Mouse (Mus musculus): Measurements from ENCODE around the gene Tmem89. TPM values are rescaled to one million over a fixed set of nuclear protein-coding genes. Genes with fewer than 3 reads are reported as not detected.

Gene Tmem89
- total RNA-seq, 4 experiments from 2014 or later: 0.78 TPM; not detected in 3

Other genes starting within 250 kb of the Tmem89 start
- gene Prkar2a, start 225.3 kb upstream of the Tmem89 start, total RNA-seq (2022): 10 to 100 TPM; 41.1 to 58.2 (median 50.9) TPM
- gene Ip6k2, start 130.8 kb upstream of the Tmem89 start, total RNA-seq (2022): 100 to 1,000 TPM; 195 to 221 (median 213) TPM
- 10 to 100 TPM; 70.0 to 74.4 (median 73.5) TPM for gene Nckipsd, start 106.3 kb upstream of the Tmem89 start, total RNA-seq (2022)
- gene Celsr3, start 88.3 kb upstream of the Tmem89 start, total RNA-seq (2022): 10 to 100 TPM; 52.5 to 77.9 (median 69.6) TPM
- gene Slc26a6, start 61.3 kb upstream of the Tmem89 start, total RNA-seq (2022): 10 to 100 TPM; 17.0 to 22.2 (median 20.2) TPM
- gene Uqcrc1, start 22.0 kb downstream of the Tmem89 start, total RNA-seq (2022): 100 to 1,000 TPM; 343 to 352 (median 351) TPM
- gene Col7a1, start 39.0 kb downstream of the Tmem89 start, total RNA-seq (2022): 1 to 10 TPM; 1.9 to 4.3 (median 3.9) TPM
- under 1 TPM in 2 of 4 experiments, not detected in 2; 0.45 to 0.55 TPM for gene Ucn2, start 71.4 kb downstream of the Tmem89 start, total RNA-seq (2022)
- gene Pfkfb4, start 77.2 kb downstream of the Tmem89 start, total RNA-seq (2022): 10 to 100 TPM; 11.5 to 15.8 (median 15.4) TPM
- 10 to 100 TPM; 56.6 to 94.6 (median 77.2) TPM for gene Shisa5, start 123.9 kb downstream of the Tmem89 start, total RNA-seq (2022)
- gene Trex1, start 145.1 kb downstream of the Tmem89 start, total RNA-seq (2022): 10 to 100 TPM; 13.7 to 18.3 (median 16.4) TPM
- gene Atrip, start 159.5 kb downstream of the Tmem89 start, total RNA-seq (2022): 10 to 100 TPM; 26.3 to 31.2 (median 28.3) TPM
- gene Ccdc51, start 167.9 kb downstream of the Tmem89 start, total RNA-seq (2022): 1 to 10 TPM; 7.8 to 9.2 (median 8.9) TPM
- gene Tma7, start 168.0 kb downstream of the Tmem89 start, total RNA-seq (2022): 100 to 1,000 TPM; 284 to 327 (median 306) TPM
- 10 to 100 TPM; 82.9 to 99.8 (median 89.8) TPM for gene Plxnb1, start 180.8 kb downstream of the Tmem89 start, total RNA-seq (2022)
- gene Fbxw21, start 247.4 kb downstream of the Tmem89 start, total RNA-seq (2022): not detected